Comparison of ENCODE assay signal across 8 mouse cellular contexts in the genomic region with DNA sequence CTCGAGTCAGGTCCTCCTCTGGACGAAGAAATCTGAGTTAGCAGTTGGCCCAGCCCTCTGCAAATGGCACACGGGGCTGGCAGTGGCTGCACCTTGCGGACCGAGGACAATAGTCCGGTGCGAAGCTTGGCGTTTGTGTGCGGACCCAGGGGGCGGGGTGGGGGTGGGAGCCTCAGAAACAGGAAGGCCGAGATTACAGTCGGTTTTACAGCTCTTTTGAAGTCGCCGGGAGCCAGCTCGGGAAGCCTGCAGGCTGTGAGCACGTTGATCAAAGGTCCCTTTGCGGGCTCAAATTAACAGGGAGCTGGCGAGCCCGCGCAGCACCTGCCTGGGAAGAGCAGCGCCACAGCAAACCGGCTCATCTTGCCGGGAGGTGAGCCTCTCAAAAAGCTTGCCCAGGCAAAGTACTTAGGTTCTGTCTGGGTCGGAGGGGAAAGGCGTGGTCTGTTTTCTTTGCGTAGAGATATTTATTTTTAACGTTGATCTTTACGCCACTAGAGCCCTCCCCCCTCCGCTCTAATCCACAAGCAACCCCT. TPM values are rescaled to one million over a fixed set of nuclear protein-coding genes. Genes with fewer than 3 reads are reported as not detected.
A peak's percentile ranks its signal among the peaks of the same experiment; 100 is the strongest.
DNase-seq lines count a peak whose midpoint lies in the region; ATAC-seq and TF ChIP-seq lines count a peak whose summit lies in the region.

No protein-coding gene starts in this region.

- no peak overlapping the region for H3K27ac ChIP-seq in forebrain, embryonic 16.5 days (ENCODE audit: low read length)
- peak overlapping the region; percentile 62 for H3K27ac ChIP-seq in intestine, embryonic 14.5 days (ENCODE audit: low read depth)
- no peak overlapping the region; the same call in 1 of the 2 replicates for H3K27ac ChIP-seq in liver, embryonic 15.5 days (replicated peaks)
- H3K27ac ChIP-seq in olfactory bulb, adult 2 months (ENCODE audit: insufficient read depth, low read depth, low read length), result no peak overlapping the region

- intact Hi-C loops in left cerebral cortex, postnatal 14 days (cut with DNase I), result no loop called here

- no peak for TF ChIP-seq POLR2A in olfactory bulb, adult 2 months (IDR thresholded peaks at IDR 0.05; ENCODE audit: insufficient read depth, low read depth, low read length)

- WGBS in forebrain, embryonic 16.5 days, result under 1% methylated on average over 29 of the region's 29 CpGs
- 3% methylated on average over 29 of the region's 29 CpGs for WGBS in intestine, embryonic 14.5 days
- WGBS in liver, embryonic 15.5 days (ENCODE audit: insufficient replicate concordance), result 2% methylated on average over 29 of the region's 29 CpGs
- WGBS in olfactory bulb, adult 2 months, result 2% methylated on average over 29 of the region's 29 CpGs

- no peaks in the 10 kb centered on the region for H3K9me3 ChIP-seq in forebrain, embryonic 16.5 days (ENCODE audit: control insufficient read depth, low read length)
- no peaks in the 10 kb centered on the region for H3K9me3 ChIP-seq in intestine, embryonic 14.5 days (ENCODE audit: control insufficient read depth, low read length)
- H3K9me3 ChIP-seq in liver, embryonic 15.5 days (replicated peaks), result no peaks in the 10 kb centered on the region

- H3K9ac ChIP-seq in forebrain, embryonic 16.5 days (replicated peaks; ENCODE audit: low read depth, low read length), result peak overlapping the region; percentile 57
- peak overlapping the region; percentile 27; the same call in 1 of the 2 replicates for H3K9ac ChIP-seq in intestine, embryonic 14.5 days (ENCODE audit: low read length)
- H3K9ac ChIP-seq in liver, embryonic 15.5 days, result no peak overlapping the region

- H3K4me3 ChIP-seq in forebrain, embryonic 16.5 days (replicated peaks; ENCODE audit: low read length), result peak overlapping the region; percentile 49
- peak overlapping the region; percentile 33 for H3K4me3 ChIP-seq in intestine, embryonic 14.5 days (ENCODE audit: low read depth, low read length)
- H3K4me3 ChIP-seq in liver, embryonic 15.5 days (replicated peaks), result peak overlapping the region; percentile 30
- H3K4me3 ChIP-seq in olfactory bulb, adult 2 months (ENCODE audit: insufficient read depth, low read depth, low read length), result peak overlapping the region; percentile 47

- no peak for TF ChIP-seq CTCF in olfactory bulb, adult 2 months (IDR thresholded peaks at IDR 0.05; ENCODE audit: insufficient read depth, low read depth, low read length)

- H3K36me3 ChIP-seq in forebrain, embryonic 16.5 days (ENCODE audit: control insufficient read depth, insufficient read depth), result no peaks in the 10 kb centered on the region
- 0 out of 2 replicates have a peak, but pooled peaks cover 6% of the 10 kb centered on the region for H3K36me3 ChIP-seq in intestine, embryonic 14.5 days (ENCODE audit: control insufficient read depth, insufficient read depth, low read length)
- H3K36me3 ChIP-seq in liver, embryonic 15.5 days (replicated peaks), result no peaks in the 10 kb centered on the region

- peak; percentile 47 for DNase-seq in A20 (ENCODE audit: low read depth, low spot score)
- DNase-seq in ZHBTc4 (ENCODE audit: low read depth, low spot score), result peak; percentile 94
- DNase-seq in intestine, embryonic 14.5 days (ENCODE audit: low spot score), result peak; percentile 80
- DNase-seq in thymus, postnatal 14 days, result no peak
- no peak for DNase-seq in left cerebral cortex, postnatal 14 days (ENCODE audit: low spot score in 2 of 2)

- ATAC-seq in forebrain, embryonic 16.5 days, result peak; percentile 56
- ATAC-seq in intestine, embryonic 14.5 days (replicated peaks; ENCODE audit: low FRiP score, low TSS enrichment, low read depth), result peak; percentile 77
- ATAC-seq in liver, embryonic 15.5 days (ENCODE audit: insufficient read depth), result peak; percentile 43

- H3K4me2 ChIP-seq in forebrain, embryonic 16.5 days (ENCODE audit: low read length), result peak overlapping the region; percentile 93
- peak overlapping the region; percentile 71 for H3K4me2 ChIP-seq in intestine, embryonic 14.5 days (ENCODE audit: low read length)
- peak overlapping the region; percentile 54 for H3K4me2 ChIP-seq in liver, embryonic 15.5 days

- no peaks in the 10 kb centered on the region for H3K27me3 ChIP-seq in forebrain, embryonic 16.5 days (replicated peaks; ENCODE audit: control insufficient read depth, insufficient read depth, low read length)
- H3K27me3 ChIP-seq in intestine, embryonic 14.5 days (replicated peaks; ENCODE audit: control insufficient read depth, insufficient read depth, low read length), result no peaks in the 10 kb centered on the region; the same call in 1 of the 2 replicates
- H3K27me3 ChIP-seq in liver, embryonic 15.5 days, result peaks cover 17% of the 10 kb centered on the region

- H3K4me1 ChIP-seq in forebrain, embryonic 16.5 days (replicated peaks; ENCODE audit: control insufficient read depth, insufficient read depth, low read length), result peaks cover 10% of the 10 kb centered on the region
- H3K4me1 ChIP-seq in intestine, embryonic 14.5 days (replicated peaks; ENCODE audit: control insufficient read depth, insufficient read depth, low read length), result peaks cover 7% of the 10 kb centered on the region
- H3K4me1 ChIP-seq in liver, embryonic 15.5 days (replicated peaks), result no peaks in the 10 kb centered on the region; the same call in 1 of the 2 replicates
- peaks cover 5% of the 10 kb centered on the region for H3K4me1 ChIP-seq in olfactory bulb, adult 2 months (ENCODE audit: control insufficient read depth, insufficient read depth, low read length)

RNA-seq across cellular contexts. Expression of a gene that starts 18.8 kb away (rescaled TPM):
- 9.7 and 11.8 TPM in 2 replicates for polyA plus RNA-seq in forebrain, embryonic 16.5 days (2015; fragmentation: Nextera tagmentation; extraction: Ambion mirVana)
- 56.1 and 58.4 TPM in 2 replicates for polyA plus RNA-seq in intestine, embryonic 14.5 days (2014; fragmentation: Nextera tagmentation; extraction: Ambion mirVana)
- 8.0 and 9.1 TPM in 2 replicates for polyA plus RNA-seq in liver, embryonic 15.5 days (2015; fragmentation: Nextera tagmentation; extraction: Ambion mirVana)
- polyA plus RNA-seq in olfactory bulb, adult 2 months (2012; ENCODE audit: insufficient read depth, insufficient read length, low replicate concordance, missing spikeins), result not detected in 2 replicates
- 1 to 10 TPM; 2.1 to 3.4 TPM for total RNA-seq in left cerebral cortex, postnatal 14 days (2021)

Comparison
In these comparisons a context has a peak if more than half of its experiments do, and no peak if none do; other contexts are left out.
1. DNase-seq: peak in A20 (single experiment), ZHBTc4 (single experiment) and intestine, embryonic 14.5 days (single experiment); none in thymus, postnatal 14 days (single experiment) and left cerebral cortex, postnatal 14 days (0 of 2).
2. Peak in every context shown above with its lines, with median percentiles within 50 percentile points of each other: ATAC-seq, H3K4me2 ChIP-seq and H3K4me3 ChIP-seq.